Mouse (Mus musculus) neural tube, embryonic 13.5 days (tissue): ENCODE measurements around the gene Hoxd11. TPM values are rescaled to one million over a fixed set of nuclear protein-coding genes. Genes with fewer than 3 reads are reported as not detected.
A peak's percentile ranks its signal among the peaks of the same experiment; 100 is the strongest.

ENCODE experiments used
- ATAC-seq: fragments of 200-750 bp; cut with Nextera tagmentation; 2 replicates; pipeline ENCODE4 v1.8.0; 2017; ENCODE audit warnings: low read depth, mild to moderate bottlenecking, moderate TSS enrichment, moderate library complexity
- H3K27ac ChIP-seq: fragments of 300-500 bp; sonication (generic); replicated peaks from 2 replicates; pipeline ENCODE4 v1.5.1; 2015; ENCODE audit warnings: moderate library complexity, mild to moderate bottlenecking, inconsistent platforms
- H3K27me3 ChIP-seq: fragments of 300-500 bp; sonication (generic); 2 replicates; pipeline ENCODE4 v1.6.1; 2015; ENCODE audit warnings: mild to moderate bottlenecking, inconsistent platforms
- H3K36me3 ChIP-seq: fragments of 300-500 bp; sonication (generic); 2 replicates; pipeline ENCODE4 v1.6.1; 2015; ENCODE audit warnings: mild to moderate bottlenecking, inconsistent platforms
- H3K4me1 ChIP-seq: fragments of 300-500 bp; sonication (generic); replicated peaks from 2 replicates; pipeline ENCODE4 v1.6.1; 2015; ENCODE audit warnings: inconsistent platforms
- H3K4me2 ChIP-seq: fragments of 300-500 bp; sonication (generic); 2 replicates; pipeline ENCODE4 v1.6.1; 2015; ENCODE audit warnings: inconsistent platforms, mild to moderate bottlenecking, moderate library complexity
- H3K4me3 ChIP-seq: fragments of 300-500 bp; sonication (generic); 2 replicates; pipeline ENCODE4 v1.5.1; 2015; ENCODE audit warnings: mild to moderate bottlenecking, inconsistent platforms
- H3K9ac ChIP-seq: fragments of 300-500 bp; sonication (generic); 2 replicates; pipeline ENCODE4 v1.6.1; 2015; ENCODE audit warnings: moderate library complexity, mild to moderate bottlenecking, inconsistent platforms
- H3K9me3 ChIP-seq: fragments of 300-500 bp; sonication (generic); 2 replicates; pipeline ENCODE4 v1.6.1; 2016; ENCODE audit warnings: inconsistent platforms
- WGBS: fragments of 180-500 bp; shearing (Covaris S2); methylation state at CpG from one replicate; pipeline ENCODE4 v1.1.7; 2015; 5-methylcytosine and 5-hydroxymethylcytosine counted together
- polyA plus RNA-seq: library from polyadenylated mRNA; unstranded; fragments of >200 nt; fragmentation: Nextera tagmentation; extraction: Ambion mirVana; gene quantifications from 2 replicates; pipeline ENCODE4 v1.2.1, GENCODE M21; 2015

Hoxd11 gene
- 4.0 and 6.5 TPM in 2 replicates for polyA plus RNA-seq

GRCm38 (mm10) chr2:74678891-74679595, at the start of gene Hoxd11:
TSS of gene Hoxd11 (plus strand) at chr2:74679557.
- H3K9me3 ChIP-seq: no peaks in the 10 kb centered on the region
- H3K4me2 ChIP-seq: peak within 1 kb of the TSS; percentile 44
- WGBS: 2% methylated on average over 15 of the region's 15 CpGs
- peak within 1 kb of the TSS; percentile 42 for H3K4me3 ChIP-seq
- H3K36me3 ChIP-seq: no peaks in the 10 kb centered on the region
- no peak for ATAC-seq
- H3K9ac ChIP-seq: peak within 1 kb of the TSS; percentile 75
- peaks cover 99% of the 10 kb centered on the region for H3K27me3 ChIP-seq
- H3K4me1 ChIP-seq: peaks cover 15% of the 10 kb centered on the region
- H3K27ac ChIP-seq: peak within 1 kb of the TSS; percentile 82

GRCm38 (mm10) chr2:74635412-74635811, 43.9 kb upstream of the Hoxd11 start:
- no peak for ATAC-seq
- Histone ChIP-seq H3K4me2 (no peak overlapping the region), H3K27ac (no peak overlapping the region), H3K9me3 (peaks cover 4% of the 10 kb centered on the region; the same call in 1 of the 2 replicates), H3K9ac (no peak overlapping the region), H3K36me3 (no peaks in the 10 kb centered on the region), H3K4me1 (no peaks in the 10 kb centered on the region), H3K4me3 (no peak overlapping the region), H3K27me3 (no peaks in the 10 kb centered on the region)
- 72% methylated on average over 4 of the region's 4 CpGs for WGBS

GRCm38 (mm10) chr2:74642431-74642830, 36.9 kb upstream of the Hoxd11 start:
- no peak for ATAC-seq
- 48% methylated on average over 5 of the region's 5 CpGs for WGBS
- Histone ChIP-seq H3K4me2 (no peak overlapping the region), H3K4me3 (no peak overlapping the region), H3K4me1 (no peaks in the 10 kb centered on the region), H3K36me3 (no peaks in the 10 kb centered on the region), H3K9ac (no peak overlapping the region), H3K27ac (no peak overlapping the region), H3K27me3 (peaks cover 44% of the 10 kb centered on the region), H3K9me3 (no peaks in the 10 kb centered on the region)

GRCm38 (mm10) chr2:74645631-74646030, 33.7 kb upstream of the Hoxd11 start:
- ATAC-seq: no peak
- Histone ChIP-seq H3K4me1 (no peaks in the 10 kb centered on the region; the same call in 1 of the 2 replicates), H3K9ac (no peak overlapping the region), H3K4me2 (no peak overlapping the region), H3K9me3 (no peaks in the 10 kb centered on the region), H3K27ac (no peak overlapping the region), H3K27me3 (peaks cover 76% of the 10 kb centered on the region), H3K4me3 (no peak overlapping the region), H3K36me3 (no peaks in the 10 kb centered on the region)
- WGBS: 74% methylated on average over 3 of the region's 3 CpGs

- no peak for ATAC-seq
- Histone ChIP-seq H3K9ac (no peak overlapping the region), H3K36me3 (no peaks in the 10 kb centered on the region), H3K27me3 (peaks cover 91% of the 10 kb centered on the region), H3K9me3 (no peaks in the 10 kb centered on the region), H3K4me1 (no peaks in the 10 kb centered on the region; the same call in 1 of the 2 replicates), H3K4me2 (no peak overlapping the region), H3K27ac (no peak overlapping the region), H3K4me3 (no peak overlapping the region)
- WGBS: 16% methylated on average over 7 of the region's 7 CpGs
These were observed 32.1 kb upstream of the Hoxd11 start for GRCm38 (mm10) chr2:74647082-74647864.

GRCm38 (mm10) chr2:74652996-74653340, 26.4 kb upstream of the Hoxd11 start:
- no peak overlapping the region for H3K4me2 ChIP-seq
- no peaks in the 10 kb centered on the region for H3K9me3 ChIP-seq
- no peak overlapping the region for H3K9ac ChIP-seq
- ATAC-seq: no peak
- no peaks in the 10 kb centered on the region for H3K36me3 ChIP-seq
- no peak overlapping the region for H3K27ac ChIP-seq
- WGBS: 34% methylated on average over 2 of the region's 2 CpGs
- H3K4me3 ChIP-seq: no peak overlapping the region
- peaks cover 15% of the 10 kb centered on the region for H3K4me1 ChIP-seq
- peaks cover 89% of the 10 kb centered on the region for H3K27me3 ChIP-seq

- Histone ChIP-seq H3K36me3 (no peaks in the 10 kb centered on the region), H3K9ac (no peak overlapping the region), H3K4me1 (peaks cover 15% of the 10 kb centered on the region), H3K27ac (no peak overlapping the region), H3K4me3 (no peak overlapping the region), H3K27me3 (peaks cover 89% of the 10 kb centered on the region), H3K9me3 (no peaks in the 10 kb centered on the region), H3K4me2 (no peak overlapping the region)
- WGBS: 12% methylated on average over 17 of the region's 17 CpGs
- no peak for ATAC-seq
These were observed 25.4 kb upstream of the Hoxd11 start for GRCm38 (mm10) chr2:74653781-74654535.

- H3K4me3 ChIP-seq: no peak overlapping the region
- no peak overlapping the region for H3K9ac ChIP-seq
These were observed 24.5 kb upstream of the Hoxd11 start for GRCm38 (mm10) chr2:74654743-74655419.

GRCm38 (mm10) chr2:74655420-74655781, 24.0 kb upstream of the Hoxd11 start:
- Histone ChIP-seq H3K9me3 (no peaks in the 10 kb centered on the region), H3K4me1 (peaks cover 15% of the 10 kb centered on the region), H3K27ac (no peak overlapping the region), H3K36me3 (no peaks in the 10 kb centered on the region), H3K4me3 (peak overlapping the region; percentile 35), H3K27me3 (peaks cover 89% of the 10 kb centered on the region), H3K4me2 (peak overlapping the region; percentile 55), H3K9ac (0 out of 2 replicates have a peak overlapping the region, but pooled peaks have one; percentile 50)
- under 1% methylated on average over 34 of the region's 47 CpGs for WGBS
- 0 out of 2 replicates have a peak, but pooled peaks have one; percentile 19 for ATAC-seq

More at GRCm38 (mm10) chr2:74654743-74655419, 24.5 kb upstream of the Hoxd11 start:
- Histone ChIP-seq H3K27ac (no peak overlapping the region), H3K36me3 (no peaks in the 10 kb centered on the region), H3K27me3 (peaks cover 89% of the 10 kb centered on the region), H3K9me3 (no peaks in the 10 kb centered on the region), H3K4me2 (no peak overlapping the region), H3K4me1 (peaks cover 15% of the 10 kb centered on the region)
- ATAC-seq: 0 out of 2 replicates have a peak, but pooled peaks have one; percentile 15
- 4% methylated on average over 20 of the region's 20 CpGs for WGBS

- H3K4me3 ChIP-seq: peak overlapping the region; percentile 35
- H3K9me3 ChIP-seq: no peaks in the 10 kb centered on the region
- peaks cover 15% of the 10 kb centered on the region for H3K4me1 ChIP-seq
- H3K27ac ChIP-seq: no peak overlapping the region
- peaks cover 89% of the 10 kb centered on the region for H3K27me3 ChIP-seq
- H3K36me3 ChIP-seq: no peaks in the 10 kb centered on the region
- H3K4me2 ChIP-seq: peak overlapping the region; percentile 55
- under 1% methylated on average over 62 of the region's 69 CpGs for WGBS
- ATAC-seq: no peak
- peak overlapping the region; percentile 50 for H3K9ac ChIP-seq
These were observed 23.3 kb upstream of the Hoxd11 start for GRCm38 (mm10) chr2:74655821-74656631.

- under 1% methylated on average over 4 of the region's 4 CpGs for WGBS
- H3K27me3 ChIP-seq: peaks cover 90% of the 10 kb centered on the region
- no peaks in the 10 kb centered on the region for H3K9me3 ChIP-seq
- H3K36me3 ChIP-seq: no peaks in the 10 kb centered on the region
- no peak overlapping the region for H3K9ac ChIP-seq
- H3K4me1 ChIP-seq: peaks cover 18% of the 10 kb centered on the region
- ATAC-seq: no peak
- no peak overlapping the region for H3K27ac ChIP-seq
- peak overlapping the region; percentile 35; the same call in 1 of the 2 replicates for H3K4me3 ChIP-seq
- H3K4me2 ChIP-seq: no peak overlapping the region
These were observed 22.7 kb upstream of the Hoxd11 start for GRCm38 (mm10) chr2:74656632-74657021.
